Mouse (Mus musculus) hindbrain, postnatal 0 days (tissue): ENCODE results near the gene Desi2. TPM values are rescaled to one million over a fixed set of nuclear protein-coding genes. Genes with fewer than 3 reads are reported as not detected.
"Not testable (repeated sequence)": the region's sequence is repeated elsewhere in the genome, so short reads cannot be mapped to it uniquely, and the experiment has no call there.

Experiments used
- ATAC-seq: fragments of 200-750 bp; cut with Nextera tagmentation; 2 replicates; pipeline ENCODE4 v1.8.0; 2017; ENCODE audit warnings: mild to moderate bottlenecking, moderate TSS enrichment, moderate library complexity
- DNase-seq: peaks from one replicate; pipeline ENCODE4 v3.0.0-alpha.2; 2015; ENCODE audit warnings: low spot score
- H3K27ac ChIP-seq: fragments of 300-500 bp; sonication (generic); 2 replicates; pipeline ENCODE4 v1.5.1; 2014; ENCODE audit warnings: mild to moderate bottlenecking
- H3K27me3 ChIP-seq: fragments of 300-500 bp; sonication (generic); 2 replicates; pipeline ENCODE4 v1.6.1; 2014; ENCODE audit warnings: low read length, mixed read lengths; ENCODE audit not compliant: insufficient read depth
- H3K36me3 ChIP-seq: fragments of 300-500 bp; sonication (generic); 2 replicates; pipeline ENCODE4 v1.6.1; 2014; ENCODE audit warnings: low read length, mixed read lengths; ENCODE audit not compliant: insufficient read depth
- H3K4me1 ChIP-seq: fragments of 300-500 bp; sonication (generic); 2 replicates; pipeline ENCODE4 v1.6.1; 2014; ENCODE audit warnings: antibody characterized with exemption, low read length, mixed read lengths; ENCODE audit not compliant: insufficient read depth
- H3K4me2 ChIP-seq: fragments of 300-500 bp; sonication (generic); 2 replicates; pipeline ENCODE4 v1.6.1; 2014; ENCODE audit warnings: low read depth, mild to moderate bottlenecking, low read length, moderate library complexity, mixed read lengths
- H3K4me3 ChIP-seq: fragments of 300-500 bp; sonication (generic); 2 replicates; pipeline ENCODE4 v1.5.1; 2014; ENCODE audit warnings: low read length
- H3K9ac ChIP-seq: fragments of 300-500 bp; sonication (generic); replicated peaks from 2 replicates; pipeline ENCODE4 v1.6.1; 2014; ENCODE audit warnings: mild to moderate bottlenecking, low read length, moderate library complexity, mixed read lengths
- H3K9me3 ChIP-seq: fragments of 300-500 bp; sonication (generic); 2 replicates; pipeline ENCODE4 v1.6.1; 2016; ENCODE audit warnings: low read length, mixed read lengths
- CTCF ChIP-seq: IDR thresholded peaks from 2 replicates; pipeline ENCODE4 v1.5.1; 2016; ENCODE audit warnings: antibody characterized with exemption, control low read depth, low read depth
- WGBS: fragments of 180-500 bp; shearing (Covaris S2); extraction: QIAGEN DNeasy Blood & Tissue Kit; methylation state at CpG from one replicate; pipeline ENCODE4 v1.1.7; 2014; 5-methylcytosine and 5-hydroxymethylcytosine counted together
- polyA plus RNA-seq: library from polyadenylated mRNA; unstranded; fragments of >200 nt; fragmentation: Nextera tagmentation; extraction: Ambion mirVana; gene quantifications from 2 replicates; pipeline ENCODE4 v1.2.1, GENCODE M21; 2015
- total RNA-seq: library from RNA; depleted of rRNA; stranded (reverse); fragments of >200 nt; gene quantifications from 2 replicates; pipeline ENCODE4 v1.2.3, GENCODE M21; 2014; rRNA removed

Desi2 gene
- total RNA-seq (22.1 and 29.5 TPM in 2 replicates), polyA plus RNA-seq (25.8 and 30.0 TPM in 2 replicates)

- under 1% methylated on average over 29 of the region's 37 CpGs for WGBS
- H3K36me3 ChIP-seq, H3K4me1 ChIP-seq, H3K9me3 ChIP-seq, H3K27me3 ChIP-seq: not testable (repeated sequence)
- Histone ChIP-seq H3K27ac (peak within 1 kb of the TSS; percentile 86), H3K4me2 (peak within 1 kb of the TSS; percentile 69), H3K4me3 (peak within 1 kb of the TSS; percentile 55), H3K9ac (peak within 1 kb of the TSS; percentile 53)
- TF ChIP-seq CTCF: peak; percentile 22; the same call in 1 of the 2 replicates
- DNase-seq (peak; percentile 98), ATAC-seq (peak; percentile 100)
These were observed at the start of gene Desi2 for GRCm38 (mm10) chr1:178187216-178187791. Gene Desi2 (plus strand): TSS chr1:178187417.

DNA sequence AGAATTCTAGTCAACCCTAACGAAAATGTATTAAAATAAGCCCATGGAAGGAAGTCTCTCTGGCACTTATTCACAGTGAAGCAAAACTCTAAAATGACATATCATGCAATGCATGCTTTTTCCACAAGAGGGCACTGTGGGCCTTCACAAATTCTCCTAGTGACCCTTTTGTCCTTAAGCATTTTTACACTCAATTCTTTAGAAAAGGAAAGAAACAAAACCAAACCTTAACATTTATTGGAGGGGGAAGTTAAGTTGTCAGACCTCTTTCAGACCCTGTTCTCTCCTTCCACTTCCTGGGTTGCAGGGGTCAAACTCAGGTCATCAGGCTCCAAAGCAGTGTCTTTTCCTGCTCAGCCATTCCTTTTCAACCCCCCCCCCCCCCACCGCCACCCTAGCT, 40.7 kb upstream of the Desi2 start:
- not testable (repeated sequence) for H3K9ac ChIP-seq, H3K36me3 ChIP-seq, H3K4me2 ChIP-seq, H3K27ac ChIP-seq, ATAC-seq, H3K27me3 ChIP-seq, H3K4me1 ChIP-seq, H3K4me3 ChIP-seq, H3K9me3 ChIP-seq
- 0% methylated on average over 1 of the region's 2 CpGs for WGBS
- peak; percentile 3 for DNase-seq
- peak; percentile 59 for TF ChIP-seq CTCF

GRCm38 (mm10) chr1:178146915-178147314, 40.3 kb upstream of the Desi2 start:
- H3K4me1 ChIP-seq, H3K27ac ChIP-seq, H3K4me3 ChIP-seq, H3K36me3 ChIP-seq, H3K9me3 ChIP-seq, DNase-seq, H3K27me3 ChIP-seq, H3K9ac ChIP-seq, H3K4me2 ChIP-seq, ATAC-seq: not testable (repeated sequence)
- WGBS: 42% methylated on average over 3 of the region's 4 CpGs

DNA sequence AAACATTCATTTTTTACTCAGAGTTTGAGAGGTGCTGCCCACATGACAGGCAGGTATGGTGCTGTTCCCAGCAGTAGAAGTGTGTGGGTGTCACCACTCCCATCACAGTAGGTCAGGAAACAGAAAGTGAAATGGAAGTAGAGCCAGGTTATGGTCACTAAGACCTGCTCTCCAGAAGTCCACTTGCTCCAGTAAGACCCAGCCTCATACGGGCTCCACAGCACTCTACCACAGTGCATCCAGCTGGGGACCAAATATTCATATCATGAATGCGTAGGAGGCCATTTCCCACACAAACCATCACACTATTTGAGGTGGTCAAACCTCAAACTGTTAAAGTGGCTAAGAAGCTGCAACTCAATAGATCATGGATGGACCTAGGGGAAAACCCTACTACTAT, 5.0 kb upstream of the Desi2 start:
- Histone ChIP-seq H3K9me3 (no peaks in the 10 kb centered on the region), H3K4me2 (no peak overlapping the region), H3K4me1 (no peaks in the 10 kb centered on the region), H3K36me3 (no peaks in the 10 kb centered on the region), H3K9ac (no peak overlapping the region), H3K27me3 (no peaks in the 10 kb centered on the region), H3K27ac (no peak overlapping the region), H3K4me3 (no peak overlapping the region)
- ATAC-seq (no peak), DNase-seq (no peak)
- TF ChIP-seq CTCF: no peak
- 90% methylated on average over 2 of the region's 2 CpGs for whole genome bisulfite sequencing

GRCm38 (mm10) chr1:178185591-178185990, 1.6 kb upstream of the Desi2 start:
- no peak overlapping the region for H3K27ac ChIP-seq
- ATAC-seq: no peak
- H3K4me2 ChIP-seq: no peak overlapping the region
- H3K9ac ChIP-seq: no peak overlapping the region
- no peak overlapping the region for H3K4me3 ChIP-seq
- no peaks in the 10 kb centered on the region for H3K27me3 ChIP-seq
- H3K36me3 ChIP-seq: no peaks in the 10 kb centered on the region
- no peak for TF ChIP-seq CTCF
- peaks cover 6% of the 10 kb centered on the region; the same call in 1 of the 2 replicates for H3K4me1 ChIP-seq
- no peak for DNase-seq
- H3K9me3 ChIP-seq: no peaks in the 10 kb centered on the region

- peak; percentile 55 for DNase-seq
- Histone ChIP-seq H3K27ac (peak overlapping the region; percentile 86), H3K9ac (peak overlapping the region; percentile 53), H3K4me2 (peak overlapping the region; percentile 45), H3K4me3 (peak overlapping the region; percentile 55)
- not testable (repeated sequence) for H3K27me3 ChIP-seq, H3K4me1 ChIP-seq, H3K36me3 ChIP-seq, H3K9me3 ChIP-seq
- peak; percentile 22; the same call in 1 of the 2 replicates for TF ChIP-seq CTCF
- ATAC-seq: 0 out of 2 replicates have a peak, but pooled peaks have one; percentile 71
- 0% methylated on average over 20 of the region's 38 CpGs for WGBS
These were observed 593 bp downstream of the Desi2 start for GRCm38 (mm10) chr1:178187810-178188209.

- WGBS: 10% methylated on average over 13 of the region's 13 CpGs
- Histone ChIP-seq H3K4me3 (peak overlapping the region; percentile 42), H3K36me3 (no peaks in the 10 kb centered on the region), H3K9ac (0 out of 2 replicates have a peak overlapping the region, but pooled peaks have one; percentile 25), H3K9me3 (no peaks in the 10 kb centered on the region), H3K4me1 (peaks cover 6% of the 10 kb centered on the region; the same call in 1 of the 2 replicates), H3K27ac (no peak overlapping the region), H3K27me3 (no peaks in the 10 kb centered on the region), H3K4me2 (peak overlapping the region; percentile 69)
- ATAC-seq (no peak), DNase-seq (peak; percentile 4)
- TF ChIP-seq CTCF: no peak
These were observed 1.2 kb downstream of the Desi2 start for GRCm38 (mm10) chr1:178188386-178188785.
